Mouse (Mus musculus): ENCODE data around the gene Smim12. TPM values are rescaled to one million over a fixed set of nuclear protein-coding genes. Genes with fewer than 3 reads are reported as not detected.
A peak's percentile ranks its signal among the peaks of the same experiment; 100 is the strongest.

The Smim12 gene
- polyA plus RNA-seq, 1 experiment from 2014 or later = 60.0 TPM

GRCm38 (mm10) chr4:127243953-127244352 is 369 bp downstream of the Smim12 start:
- 0 out of 2 replicates have a peak, but pooled peaks cover 2% of the 10 kb centered on the region for H3K36me3 ChIP-seq (ENCODE audit: control insufficient read depth, insufficient read depth, low read length)
- no peak overlapping the region for H3K27ac ChIP-seq (ENCODE audit: low read depth, low read length)
- no peaks in the 10 kb centered on the region for H3K9me3 ChIP-seq (ENCODE audit: control insufficient read depth, low read length)
- DNase-seq (ENCODE audit: low spot score, missing footprints) (no peak), ATAC-seq (ENCODE audit: low FRiP score) (peak; percentile 50)
- H3K4me1 ChIP-seq (ENCODE audit: control insufficient read depth, insufficient read depth, low read length) = peaks cover 6% of the 10 kb centered on the region; the same call in 1 of the 2 replicates
- peak overlapping the region; percentile 93 for H3K4me3 ChIP-seq (ENCODE audit: low read depth, low read length)
- under 1% methylated on average over 26 of the region's 26 CpGs for WGBS
- peak overlapping the region; percentile 92 for H3K9ac ChIP-seq (ENCODE audit: low read length)
- H3K4me2 ChIP-seq = peak overlapping the region; percentile 71
- no peaks in the 10 kb centered on the region for H3K27me3 ChIP-seq (ENCODE audit: control insufficient read depth, insufficient read depth, low read length)

- H3K4me1 ChIP-seq (ENCODE audit: control insufficient read depth, insufficient read depth, low read length) = no peaks in the 10 kb centered on the region
- no peak overlapping the region for H3K9ac ChIP-seq (ENCODE audit: low read length)
- H3K4me3 ChIP-seq (ENCODE audit: low read depth, low read length) = no peak overlapping the region
- no peaks in the 10 kb centered on the region for H3K27me3 ChIP-seq (ENCODE audit: control insufficient read depth, insufficient read depth, low read length)
- 2% methylated on average over 5 of the region's 5 CpGs for WGBS
- H3K9me3 ChIP-seq (ENCODE audit: control insufficient read depth, low read length) = no peaks in the 10 kb centered on the region
- no peak overlapping the region for H3K4me2 ChIP-seq
- ATAC-seq (ENCODE audit: low FRiP score) = peak; percentile 80
- 0 out of 2 replicates have a peak, but pooled peaks cover 2% of the 10 kb centered on the region for H3K36me3 ChIP-seq (ENCODE audit: control insufficient read depth, insufficient read depth, low read length)
- no peak overlapping the region for H3K27ac ChIP-seq (ENCODE audit: low read depth, low read length)
- peak; percentile 99 for DNase-seq (ENCODE audit: low spot score, missing footprints)
Observed at GRCm38 (mm10) chr4:127249701-127250349, 6.2 kb downstream of the Smim12 start.

GRCm38 (mm10) chr4:127251963-127252585 is 8.5 kb downstream of the Smim12 start:
- ATAC-seq (ENCODE audit: low FRiP score) (no peak), DNase-seq (ENCODE audit: low spot score, missing footprints) (no peak)
- Histone ChIP-seq H3K4me2 (no peak overlapping the region), H3K36me3 (ENCODE audit: control insufficient read depth, insufficient read depth, low read length) (0 out of 2 replicates have a peak, but pooled peaks cover 2% of the 10 kb centered on the region), H3K9me3 (ENCODE audit: control insufficient read depth, low read length) (no peaks in the 10 kb centered on the region), H3K27ac (ENCODE audit: low read depth, low read length) (no peak overlapping the region), H3K9ac (ENCODE audit: low read length) (no peak overlapping the region), H3K27me3 (ENCODE audit: control insufficient read depth, insufficient read depth, low read length) (no peaks in the 10 kb centered on the region), H3K4me3 (ENCODE audit: low read depth, low read length) (no peak overlapping the region), H3K4me1 (ENCODE audit: control insufficient read depth, insufficient read depth, low read length) (no peaks in the 10 kb centered on the region)
- WGBS = 66% methylated on average over 22 of the region's 22 CpGs

GRCm38 (mm10) chr4:127256739-127257138 is 13.2 kb downstream of the Smim12 start:
- DNase-seq (ENCODE audit: low spot score, missing footprints) = no peak
- Histone ChIP-seq H3K9me3 (ENCODE audit: control insufficient read depth, low read length) (no peaks in the 10 kb centered on the region), H3K9ac (ENCODE audit: low read length) (no peak overlapping the region), H3K27me3 (ENCODE audit: control insufficient read depth, insufficient read depth, low read length) (no peaks in the 10 kb centered on the region), H3K4me1 (ENCODE audit: control insufficient read depth, insufficient read depth, low read length) (no peaks in the 10 kb centered on the region), H3K27ac (ENCODE audit: low read depth, low read length) (no peak overlapping the region), H3K36me3 (ENCODE audit: control insufficient read depth, insufficient read depth, low read length) (no peaks in the 10 kb centered on the region), H3K4me3 (ENCODE audit: low read depth, low read length) (no peak overlapping the region), H3K4me2 (no peak overlapping the region)
- ATAC-seq (ENCODE audit: low FRiP score) = no peak
- WGBS = 69% methylated on average over 5 of the region's 5 CpGs

GRCm38 (mm10) chr4:127258186-127258897 is 14.8 kb downstream of the Smim12 start:
- H3K9me3 ChIP-seq (ENCODE audit: control insufficient read depth, low read length) = no peaks in the 10 kb centered on the region
- no peak overlapping the region for H3K9ac ChIP-seq (ENCODE audit: low read length)
- no peaks in the 10 kb centered on the region for H3K4me1 ChIP-seq (ENCODE audit: control insufficient read depth, insufficient read depth, low read length)
- H3K36me3 ChIP-seq (ENCODE audit: control insufficient read depth, insufficient read depth, low read length) = no peaks in the 10 kb centered on the region
- H3K4me2 ChIP-seq = no peak overlapping the region
- no peak overlapping the region for H3K4me3 ChIP-seq (ENCODE audit: low read depth, low read length)
- no peak for ATAC-seq (ENCODE audit: low FRiP score)
- WGBS = 60% methylated on average over 12 of the region's 12 CpGs
- H3K27me3 ChIP-seq (ENCODE audit: control insufficient read depth, insufficient read depth, low read length) = no peaks in the 10 kb centered on the region
- H3K27ac ChIP-seq (ENCODE audit: low read depth, low read length) = no peak overlapping the region
- peak; percentile 57 for DNase-seq (ENCODE audit: low spot score, missing footprints)

GRCm38 (mm10) chr4:127261601-127262000 is 18.0 kb downstream of the Smim12 start:
- WGBS = 88% methylated on average over 14 of the region's 14 CpGs

GRCm38 (mm10) chr4:127263438-127264182 is 20.0 kb downstream of the Smim12 start:
- ATAC-seq (ENCODE audit: low FRiP score) = no peak
- Histone ChIP-seq H3K36me3 (ENCODE audit: control insufficient read depth, insufficient read depth, low read length) (no peaks in the 10 kb centered on the region), H3K4me3 (ENCODE audit: low read depth, low read length) (no peak overlapping the region), H3K27ac (ENCODE audit: low read depth, low read length) (no peak overlapping the region), H3K9ac (ENCODE audit: low read length) (no peak overlapping the region), H3K9me3 (ENCODE audit: control insufficient read depth, low read length) (no peaks in the 10 kb centered on the region), H3K27me3 (ENCODE audit: control insufficient read depth, insufficient read depth, low read length) (no peaks in the 10 kb centered on the region), H3K4me1 (ENCODE audit: control insufficient read depth, insufficient read depth, low read length) (no peaks in the 10 kb centered on the region), H3K4me2 (no peak overlapping the region)
- peak; percentile 66 for DNase-seq (ENCODE audit: low spot score, missing footprints)
- WGBS = 75% methylated on average over 19 of the region's 19 CpGs

More at GRCm38 (mm10) chr4:127261601-127262000, 18.0 kb downstream of the Smim12 start:
- Histone ChIP-seq H3K4me3 (ENCODE audit: low read depth, low read length) (no peak overlapping the region), H3K4me2 (no peak overlapping the region), H3K27me3 (ENCODE audit: control insufficient read depth, insufficient read depth, low read length) (no peaks in the 10 kb centered on the region), H3K9me3 (ENCODE audit: control insufficient read depth, low read length) (no peaks in the 10 kb centered on the region), H3K27ac (ENCODE audit: low read depth, low read length) (no peak overlapping the region), H3K4me1 (ENCODE audit: control insufficient read depth, insufficient read depth, low read length) (no peaks in the 10 kb centered on the region), H3K36me3 (ENCODE audit: control insufficient read depth, insufficient read depth, low read length) (no peaks in the 10 kb centered on the region), H3K9ac (ENCODE audit: low read length) (no peak overlapping the region)
- no peak for ATAC-seq (ENCODE audit: low FRiP score)
- DNase-seq (ENCODE audit: low spot score, missing footprints) = peak; percentile 35

GRCm38 (mm10) chr4:127264183-127264554 is 20.6 kb downstream of the Smim12 start:
- no peak for DNase-seq (ENCODE audit: low spot score, missing footprints)
- no peak overlapping the region for H3K4me2 ChIP-seq
- ATAC-seq (ENCODE audit: low FRiP score) = no peak
- H3K9ac ChIP-seq (ENCODE audit: low read length) = no peak overlapping the region
- no peaks in the 10 kb centered on the region for H3K27me3 ChIP-seq (ENCODE audit: control insufficient read depth, insufficient read depth, low read length)
- H3K9me3 ChIP-seq (ENCODE audit: control insufficient read depth, low read length) = no peaks in the 10 kb centered on the region
- H3K4me1 ChIP-seq (ENCODE audit: control insufficient read depth, insufficient read depth, low read length) = no peaks in the 10 kb centered on the region
- WGBS = 60% methylated on average over 5 of the region's 5 CpGs
- no peak overlapping the region for H3K27ac ChIP-seq (ENCODE audit: low read depth, low read length)
- no peaks in the 10 kb centered on the region for H3K36me3 ChIP-seq (ENCODE audit: control insufficient read depth, insufficient read depth, low read length)
- no peak overlapping the region for H3K4me3 ChIP-seq (ENCODE audit: low read depth, low read length)
